Mouse (Mus musculus) brain, embryonic 14.5 days (tissue): ENCODE measurements around the gene Saa2.
"Not testable (repeated sequence)": the region's sequence is repeated elsewhere in the genome, so short reads cannot be mapped to it uniquely, and the experiment has no call there.

Experiments
- CTCF ChIP-seq: fragments of 200-500 bp; IDR thresholded peaks from 2 replicates; pipeline ENCODE4 v1.5.1; 2012; ENCODE audit warnings: inconsistent platforms, mild to moderate bottlenecking, moderate library complexity, borderline replicate concordance; ENCODE audit not compliant: insufficient read depth, insufficient read length; ENCODE audit errors: extremely low read depth
- POLR2A ChIP-seq: fragments of 200-500 bp; IDR thresholded peaks from 2 replicates; pipeline ENCODE4 v1.6.1; 2012; ENCODE audit warnings: mild to moderate bottlenecking, inconsistent platforms, borderline replicate concordance; ENCODE audit not compliant: poor library complexity, insufficient read depth, insufficient read length, severe bottlenecking; ENCODE audit errors: extremely low read depth

DNA sequence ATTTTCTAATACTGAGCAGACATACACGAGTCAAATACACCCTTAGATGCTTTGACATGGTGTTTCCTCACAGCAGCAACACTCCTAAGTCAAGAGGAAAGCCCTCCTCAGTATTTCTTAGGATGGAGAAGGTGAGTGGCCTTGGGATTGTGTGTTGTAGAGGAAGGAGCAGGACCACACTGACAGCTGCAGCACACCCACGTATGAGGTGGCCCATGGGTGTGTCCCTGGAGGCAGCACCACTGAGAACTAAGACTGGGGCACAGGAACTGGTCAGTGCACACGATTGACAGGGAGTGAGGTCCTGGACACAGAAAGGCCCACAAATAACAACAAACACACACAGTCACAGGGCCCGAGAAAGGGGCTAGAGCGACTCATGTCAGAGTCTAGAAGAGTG lies 11.5 kb upstream of the Saa2 start:
- TF ChIP-seq POLR2A, CTCF: not testable (repeated sequence)
